Mouse (Mus musculus) myocyte (in vitro differentiated cells): ENCODE measurements around the gene Tmem120b. TPM values are rescaled to one million over a fixed set of nuclear protein-coding genes. Genes with fewer than 3 reads are reported as not detected.

Source experiments
- H3K27me3 ChIP-seq: one replicate; pipeline ENCODE4 v1.6.1; 2011; ENCODE audit not compliant: control insufficient read depth, insufficient read depth, insufficient read length
- H3K36me3 ChIP-seq: one replicate; pipeline ENCODE4 v1.6.1; 2011; ENCODE audit not compliant: control insufficient read depth, insufficient read depth
- H3K4me2 ChIP-seq: one replicate; pipeline ENCODE4 v1.6.1; 2011; ENCODE audit warnings: low read depth, control low read depth
- H3K4me3 ChIP-seq: one replicate; pipeline ENCODE4 v1.5.1; 2011; ENCODE audit warnings: mild to moderate bottlenecking, control low read depth, moderate library complexity
- H3K79me2 ChIP-seq: one replicate; pipeline ENCODE4 v1.6.1; 2011; ENCODE audit not compliant: control insufficient read depth, insufficient read depth
- H3ac ChIP-seq: one replicate; pipeline ENCODE4 v1.6.1; 2011; ENCODE audit not compliant: control insufficient read depth, insufficient read length
- CEBPB ChIP-seq: IDR thresholded peaks from 2 replicates; pipeline ENCODE4 v1.6.1; 2011; ENCODE audit warnings: mild to moderate bottlenecking, moderate library complexity; ENCODE audit not compliant: poor library complexity, insufficient read depth, severe bottlenecking
- E2F4 ChIP-seq: IDR thresholded peaks from one replicate; pipeline ENCODE4 v1.6.1; 2011; ENCODE audit warnings: mild to moderate bottlenecking, control low read depth, moderate library complexity; ENCODE audit not compliant: insufficient read depth
- MAX ChIP-seq: IDR thresholded peaks from one replicate; pipeline ENCODE4 v1.6.1; 2011; ENCODE audit warnings: low read depth, mild to moderate bottlenecking, control low read depth
- MYOD1 ChIP-seq, 3 experiments: IDR thresholded peaks; one replicate each; pipeline ENCODE4 v1.6.1; 2011; ENCODE audit warnings: control low read depth in 2 of 3, low read depth in 2 of 3, mild to moderate bottlenecking in 2 of 3, moderate library complexity in 1 of 3; ENCODE audit not compliant: insufficient read length in 2 of 3, control insufficient read depth in 1 of 3
- MYOG ChIP-seq, 3 experiments: IDR thresholded peaks; one replicate each; pipeline ENCODE4 v1.6.1; 2011; ENCODE audit warnings: control low read depth in 2 of 3, low read depth in 2 of 3, mild to moderate bottlenecking in 2 of 3; ENCODE audit not compliant: insufficient read length in 2 of 3, control insufficient read depth in 1 of 3, insufficient read depth in 1 of 3
- POLR2A ChIP-seq: IDR thresholded peaks from one replicate; pipeline ENCODE4 v1.6.1; 2011; ENCODE audit warnings: low read depth, mild to moderate bottlenecking, control low read depth, moderate library complexity; ENCODE audit not compliant: insufficient read length
- POLR2AphosphoS2 ChIP-seq: IDR thresholded peaks from one replicate; pipeline ENCODE4 v1.6.1; 2011; ENCODE audit warnings: low read depth, control low read depth; ENCODE audit not compliant: insufficient read length
- REST ChIP-seq: IDR thresholded peaks from one replicate; pipeline ENCODE4 v1.6.1; 2011; ENCODE audit warnings: mild to moderate bottlenecking, control low read depth, moderate library complexity; ENCODE audit not compliant: insufficient read depth, insufficient read length
- SRF ChIP-seq: IDR thresholded peaks from one replicate; pipeline ENCODE4 v1.6.1; 2011; ENCODE audit warnings: low read depth; ENCODE audit not compliant: control insufficient read depth, insufficient read length
- TCF12 ChIP-seq: IDR thresholded peaks from one replicate; pipeline ENCODE4 v1.6.1; 2011; ENCODE audit warnings: mild to moderate bottlenecking, control low read depth; ENCODE audit not compliant: poor library complexity, insufficient read depth, severe bottlenecking
- TCF3 ChIP-seq: IDR thresholded peaks from one replicate; pipeline ENCODE4 v1.6.1; 2011; ENCODE audit warnings: low read depth, control low read depth; ENCODE audit not compliant: insufficient read length
- USF1 ChIP-seq: IDR thresholded peaks from one replicate; pipeline ENCODE4 v1.6.1; 2011; ENCODE audit warnings: low read depth, mild to moderate bottlenecking, control low read depth, moderate library complexity
- polyA plus RNA-seq: library from polyadenylated mRNA; unstranded; fragments of >200 nt; fragmentation: generic; extraction: Trizol; gene quantifications from one replicate; pipeline ENCODE4 v1.2.1, GENCODE M21; 2012; ENCODE audit warnings: missing spikeins

Gene Tmem120b
- polyA plus RNA-seq, 1 experiment = 41.3 TPM

- Histone ChIP-seq H3K4me2 (no peak overlapping the region), H3K79me2 (no peaks in the 10 kb centered on the region), H3ac (no peak overlapping the region), H3K36me3 (peaks cover 7% of the 10 kb centered on the region), H3K4me3 (no peak overlapping the region), H3K27me3 (no peaks in the 10 kb centered on the region)
- TF ChIP-seq MYOG (IDR thresholded peaks at IDR 0.05; ENCODE audit: control insufficient read depth in 1 of 3, insufficient read depth in 1 of 3, insufficient read length in 2 of 3, low read depth in 2 of 3) (no peak), MAX (no peak), POLR2AphosphoS2 (no peak), MYOD1 (IDR thresholded peaks at IDR 0.05; ENCODE audit: control insufficient read depth in 1 of 3, insufficient read length in 2 of 3, low read depth in 2 of 3) (no peak), SRF (no peak), E2F4 (no peak), REST (no peak), POLR2A (no peak), TCF3 (no peak), CEBPB (no peak), TCF12 (no peak), USF1 (no peak)
Observed at GRCm38 (mm10) chr5:123031312-123031711, 36.9 kb upstream of the Tmem120b start.

GRCm38 (mm10) chr5:123033646-123034160 lies 34.5 kb upstream of the Tmem120b start:
- Histone ChIP-seq H3K36me3 (peaks cover 7% of the 10 kb centered on the region), H3K79me2 (no peaks in the 10 kb centered on the region), H3K4me3 (no peak overlapping the region), H3ac (no peak overlapping the region), H3K27me3 (no peaks in the 10 kb centered on the region), H3K4me2 (no peak overlapping the region)
- TF ChIP-seq TCF12 (no peak), POLR2A (no peak), SRF (no peak), TCF3 (no peak)

GRCm38 (mm10) chr5:123035089-123035488 lies 33.1 kb upstream of the Tmem120b start:
- TF ChIP-seq MYOG (IDR thresholded peaks at IDR 0.05; ENCODE audit: control insufficient read depth in 1 of 3, insufficient read depth in 1 of 3, insufficient read length in 2 of 3, low read depth in 2 of 3) (no peak), POLR2AphosphoS2 (no peak), TCF3 (no peak), USF1 (no peak), REST (no peak), E2F4 (no peak), MYOD1 (IDR thresholded peaks at IDR 0.05; ENCODE audit: control insufficient read depth in 1 of 3, insufficient read length in 2 of 3, low read depth in 2 of 3) (no peak), SRF (no peak), MAX (no peak), CEBPB (no peak), POLR2A (no peak), TCF12 (no peak)
- Histone ChIP-seq H3K27me3 (no peaks in the 10 kb centered on the region), H3K4me3 (no peak overlapping the region), H3K4me2 (no peak overlapping the region), H3K36me3 (no peaks in the 10 kb centered on the region), H3ac (no peak overlapping the region), H3K79me2 (no peaks in the 10 kb centered on the region)

DNA sequence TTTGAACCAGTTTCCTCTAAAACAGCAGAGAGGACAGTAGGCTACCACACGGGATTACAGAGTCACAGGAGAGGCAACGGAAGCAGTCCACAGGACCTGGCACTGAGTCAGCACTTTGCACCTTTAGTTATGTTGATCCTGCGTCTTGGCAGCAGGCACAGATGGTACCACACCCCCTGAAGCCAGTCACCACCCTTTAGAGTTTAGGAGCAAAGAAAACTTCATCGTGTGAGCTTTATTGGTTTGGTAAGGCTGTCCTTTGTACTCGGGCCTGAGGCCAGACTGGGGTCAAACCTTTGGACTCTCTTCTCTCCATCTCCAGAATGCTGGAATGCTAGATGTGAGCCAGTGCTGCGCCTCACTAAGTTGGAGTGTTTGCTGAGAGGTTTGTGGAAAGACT lies 32.7 kb upstream of the Tmem120b start:
- no peak for TF ChIP-seq TCF12
- Histone ChIP-seq H3K4me3 (no peak overlapping the region), H3K79me2 (no peaks in the 10 kb centered on the region), H3ac (no peak overlapping the region), H3K36me3 (no peaks in the 10 kb centered on the region), H3K27me3 (no peaks in the 10 kb centered on the region), H3K4me2 (no peak overlapping the region)

- Histone ChIP-seq H3K4me3 (no peak overlapping the region), H3K27me3 (no peaks in the 10 kb centered on the region), H3ac (no peak overlapping the region), H3K36me3 (no peaks in the 10 kb centered on the region), H3K4me2 (no peak overlapping the region), H3K79me2 (no peaks in the 10 kb centered on the region)
- no peak for TF ChIP-seq REST
- TF ChIP-seq TCF12 = no peak
- TF ChIP-seq SRF = no peak
- TF ChIP-seq CEBPB = no peak
- TF ChIP-seq MAX = no peak
Observed at GRCm38 (mm10) chr5:123038115-123038514, 30.1 kb upstream of the Tmem120b start.
